Mouse (Mus musculus) layer of hippocampus, postnatal 25 days (tissue): ENCODE data around the gene Ppp1r27. TPM values are rescaled to one million over a fixed set of nuclear protein-coding genes. Genes with fewer than 3 reads are reported as not detected.
"Not testable (repeated sequence)": the region's sequence is repeated elsewhere in the genome, so short reads cannot be mapped to it uniquely, and the experiment has no call there.

Experiments
- DNase-seq, 2 experiments: peaks; one replicate each; pipeline ENCODE4 v3.0.0; 2022; ENCODE audit warnings: mixed read lengths in 2 of 2, low spot score in 1 of 2; ENCODE audit errors: extremely low spot score in 1 of 2
- total RNA-seq, 2 experiments: library from RNA; stranded (reverse); gene quantifications; 2 replicates each; pipeline ENCODE4 v1.2.3; 2021

Ppp1r27 gene
- total RNA-seq, 2 experiments from 2014 or later, result not detected

- DNase-seq, result no peak
Measured at GRCm38 (mm10) chr11:120518558-120518957, 32.4 kb downstream of the Ppp1r27 start.

- DNase-seq, result peak; percentile 23 to 29
Measured at GRCm38 (mm10) chr11:120518027-120518426, 32.9 kb downstream of the Ppp1r27 start.

DNA sequence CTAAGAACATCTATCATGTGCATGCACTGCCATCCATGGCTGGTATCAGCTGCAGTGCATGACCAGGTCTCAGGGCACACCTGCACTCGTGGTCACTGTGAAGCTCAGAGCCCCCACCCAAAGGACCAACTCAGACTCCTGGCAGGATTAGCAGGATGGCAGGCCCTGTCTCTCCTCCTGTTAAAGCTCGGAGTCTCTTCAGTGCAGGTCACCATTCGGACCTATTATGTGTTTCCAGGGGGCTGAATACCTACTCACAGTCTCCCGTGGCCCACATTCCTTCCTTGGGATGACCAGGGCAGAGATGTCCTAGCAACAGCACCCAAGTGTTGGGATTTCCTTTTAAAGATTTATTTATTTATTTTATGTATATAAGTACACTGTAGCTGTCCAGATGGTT is 33.8 kb downstream of the Ppp1r27 start:
- DNase-seq, result no peak

GRCm38 (mm10) chr11:120515611-120516010 is 35.3 kb downstream of the Ppp1r27 start:
- peak; percentile 90 to 97 for DNase-seq

DNA sequence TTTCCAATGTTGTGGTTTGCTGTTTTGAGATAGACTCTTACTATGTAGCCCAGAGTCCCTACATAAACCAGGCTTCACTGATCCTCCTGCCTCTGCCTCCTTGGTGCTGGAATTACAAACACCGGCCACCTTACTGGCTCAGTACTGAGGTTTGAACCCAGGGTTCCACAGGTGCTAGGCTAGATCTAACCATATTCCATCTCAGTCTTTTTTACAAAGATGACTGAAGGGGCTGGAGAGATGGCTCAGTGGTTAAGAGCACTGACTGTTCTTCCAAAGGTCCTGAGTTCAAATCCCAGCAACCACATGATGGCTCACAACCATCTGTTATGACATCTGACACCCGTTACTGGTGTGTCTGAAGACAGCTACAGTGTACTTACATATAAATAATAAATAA is 36.7 kb downstream of the Ppp1r27 start:
- not testable (repeated sequence) for DNase-seq

DNA sequence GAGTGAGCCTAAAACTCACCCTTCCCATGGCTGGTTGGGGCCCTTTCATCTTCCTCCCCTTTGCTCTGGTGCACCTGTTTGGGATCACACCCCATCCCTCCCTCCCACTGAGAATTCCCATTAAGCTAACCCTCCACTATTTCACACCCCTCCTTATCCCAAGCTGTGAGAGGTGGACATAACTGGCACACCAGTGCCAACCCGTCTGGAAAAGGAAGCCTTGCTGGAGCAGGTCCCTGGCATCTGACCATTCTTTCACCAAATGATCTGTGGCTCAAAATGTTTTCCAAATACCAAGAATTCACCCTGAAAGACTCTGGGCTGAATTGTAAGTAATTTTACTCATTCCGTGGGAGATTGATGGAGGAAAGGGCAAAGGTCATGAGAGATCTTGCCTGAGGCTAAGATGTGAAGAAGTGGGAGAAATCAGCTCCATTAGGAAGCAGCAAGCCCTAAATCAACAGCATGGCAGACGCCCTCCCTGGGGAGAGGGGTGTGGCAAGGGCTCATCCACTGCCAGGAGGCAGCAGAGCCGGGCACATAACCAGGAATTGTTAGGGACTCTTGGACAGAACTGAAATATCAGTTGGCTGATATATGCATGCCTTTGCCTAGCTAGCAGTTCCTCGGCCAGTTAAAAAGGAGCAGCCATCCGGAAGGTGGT is 38.0 kb downstream of the Ppp1r27 start:
- DNase-seq, result no peak

DNA sequence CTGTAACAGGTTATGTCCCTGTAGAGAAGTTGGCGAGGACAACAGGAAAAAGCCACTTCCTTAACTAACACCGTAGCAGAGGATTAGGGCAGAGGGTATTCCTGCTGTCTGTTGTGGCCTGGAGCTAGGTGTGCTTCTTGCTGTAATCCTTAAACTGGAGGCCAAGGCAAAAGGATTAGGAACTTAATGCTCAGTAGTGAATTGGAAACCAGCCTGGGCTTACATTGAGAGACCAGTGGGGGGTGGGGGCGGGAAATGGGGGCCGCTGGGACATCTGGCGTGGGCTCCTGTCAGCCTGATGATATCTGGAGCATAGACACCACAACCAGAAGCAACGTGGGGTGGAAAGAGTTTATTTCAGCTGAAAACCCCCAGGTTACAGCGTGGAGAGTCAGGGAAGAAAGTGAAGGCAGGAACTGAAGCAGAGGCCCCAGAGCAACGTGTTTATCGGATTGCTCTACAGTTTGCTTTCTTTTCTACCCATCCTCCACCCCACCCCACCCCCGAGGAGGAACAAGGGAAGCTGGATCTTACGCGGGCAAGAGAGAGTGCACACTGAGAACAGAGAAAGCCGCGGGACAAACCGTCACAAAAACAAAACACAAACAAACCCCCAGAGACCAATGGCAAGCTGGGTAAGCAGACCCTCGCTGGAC is 40.4 kb downstream of the Ppp1r27 start:
- DNase-seq, result no peak

- no peak for DNase-seq
Measured at GRCm38 (mm10) chr11:120509940-120510339, 41.0 kb downstream of the Ppp1r27 start.

- DNase-seq, result no peak
Measured at GRCm38 (mm10) chr11:120508290-120508870, 42.6 kb downstream of the Ppp1r27 start.

GRCm38 (mm10) chr11:120507611-120508289 is 43.2 kb downstream of the Ppp1r27 start:
- no peak for DNase-seq

GRCm38 (mm10) chr11:120506899-120507298 is 44.0 kb downstream of the Ppp1r27 start:
- no peak for DNase-seq

DNA sequence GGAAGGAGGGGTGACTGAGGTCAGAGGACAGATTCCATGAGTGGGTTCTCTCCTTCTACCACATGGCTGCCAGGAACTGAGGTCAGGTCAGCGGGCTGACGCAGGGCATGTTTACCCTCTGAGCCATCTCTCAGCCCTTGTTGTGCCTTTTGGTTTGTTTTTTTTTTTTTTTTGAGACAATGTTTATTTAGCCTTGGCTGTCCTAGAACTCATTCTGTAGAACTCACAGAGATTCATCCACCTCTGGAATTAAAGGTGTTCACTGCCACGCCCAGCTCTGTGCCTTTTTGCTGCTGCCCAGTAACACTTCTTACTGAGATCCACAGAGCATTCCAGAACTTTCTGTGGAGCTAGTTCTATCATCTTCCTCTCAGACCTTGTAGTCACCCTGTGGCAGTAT is 45.3 kb downstream of the Ppp1r27 start:
- DNase-seq, result no peak

DNA sequence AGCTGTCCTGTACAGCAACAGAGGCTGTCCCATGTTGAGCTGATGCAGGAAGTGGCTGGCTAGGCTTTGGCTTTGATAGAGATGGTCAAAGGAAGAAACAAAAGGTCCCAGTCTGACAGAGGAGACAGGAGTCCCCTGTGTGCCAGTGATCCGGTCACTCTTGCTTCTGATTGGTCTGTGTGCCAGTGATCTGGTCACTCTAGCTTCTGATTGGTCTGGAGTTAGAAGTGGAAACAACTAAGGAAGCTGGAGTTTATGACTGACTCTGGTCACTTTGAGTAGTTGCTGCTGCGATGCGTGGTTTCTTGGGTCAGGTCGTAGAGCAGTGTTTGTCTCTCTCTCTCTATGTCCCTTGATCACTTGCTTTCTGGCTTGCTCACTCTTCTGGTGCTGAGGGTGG is 49.2 kb downstream of the Ppp1r27 start:
- DNase-seq, result no peak

DNA sequence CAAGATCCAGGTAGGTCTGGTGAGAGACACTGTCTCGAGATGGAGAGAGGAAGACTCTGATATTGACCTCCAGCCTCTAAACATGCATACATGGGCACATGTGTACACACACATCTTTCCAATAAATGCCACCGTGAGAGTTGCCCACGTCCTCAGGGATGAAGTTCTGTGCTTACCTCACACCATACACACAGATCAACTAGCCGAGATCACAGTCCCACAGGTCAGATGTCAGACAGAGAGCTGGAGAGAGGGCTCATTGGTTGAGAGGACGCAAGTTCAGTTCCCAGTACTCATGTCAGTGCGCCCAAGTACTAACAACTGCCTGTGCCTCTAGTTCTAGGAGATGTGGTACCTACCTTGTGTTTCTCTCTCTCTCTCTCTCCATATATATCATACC is 49.9 kb downstream of the Ppp1r27 start:
- no peak for DNase-seq

GRCm38 (mm10) chr11:120500357-120500756 is 50.6 kb downstream of the Ppp1r27 start:
- no peak for DNase-seq

Other genes with a start within 250 kb of the Ppp1r27 start
- 1,000 to 10,000 TPM; 1,451 to 1,562 TPM for gene Actg1, start 202.6 kb downstream of the Ppp1r27 start, total RNA-seq
- gene Fscn2, start 189.6 kb downstream of the Ppp1r27 start, total RNA-seq, result under 1 TPM in 1 of 2 experiments, not detected in 1; 0.89 TPM
- 10 to 100 TPM; 16.2 to 17.1 TPM for gene Faap100, start 172.4 kb downstream of the Ppp1r27 start, total RNA-seq
- 10 to 100 TPM; 62.4 to 63.0 TPM for gene Nploc4, start 113.4 kb downstream of the Ppp1r27 start, total RNA-seq
- gene Tspan10, start 108.5 kb downstream of the Ppp1r27 start, total RNA-seq, result 1 to 10 TPM in 1 of 2 experiments, under 1 TPM in 1; 0.32 to 6.8 TPM
- under 1 TPM; 0.56 to 0.59 TPM for gene Pde6g, start 97.6 kb downstream of the Ppp1r27 start, total RNA-seq
- 10 to 100 TPM; 15.5 to 16.2 TPM for gene Oxld1, start 93.1 kb downstream of the Ppp1r27 start, total RNA-seq
- 10 to 100 TPM; 23.6 to 26.8 TPM for gene Ccdc137, start 93.0 kb downstream of the Ppp1r27 start, total RNA-seq
- 10 to 100 TPM; 50.8 to 53.8 TPM for gene Arl16, start 83.5 kb downstream of the Ppp1r27 start, total RNA-seq
- 10 to 100 TPM; 60.9 to 72.0 TPM for gene Mrpl12, start 66.5 kb downstream of the Ppp1r27 start, total RNA-seq
- 10 to 100 TPM; 18.1 to 22.4 TPM for gene Slc25a10, start 59.3 kb downstream of the Ppp1r27 start, total RNA-seq
- under 1 TPM; 0.15 to 0.19 TPM for gene Gcgr, start 20.4 kb downstream of the Ppp1r27 start, total RNA-seq
- gene Mcrip1, start 1.4 kb downstream of the Ppp1r27 start, total RNA-seq, result 10 to 100 TPM; 86.1 to 86.5 TPM
- gene P4hb, start 22.1 kb upstream of the Ppp1r27 start, total RNA-seq, result 100 to 1,000 TPM; 127 to 136 TPM
- 100 to 1,000 TPM; 306 to 324 TPM for gene Arhgdia, start 30.5 kb upstream of the Ppp1r27 start, total RNA-seq
- gene Alyref, start 47.2 kb upstream of the Ppp1r27 start, total RNA-seq, result 10 to 100 TPM; 61.7 to 67.4 TPM
- gene Anapc11, start 47.3 kb upstream of the Ppp1r27 start, total RNA-seq, result 100 to 1,000 TPM in 1 of 2 experiments, 10 to 100 TPM in 1; 87.2 to 109 TPM
- 1 to 10 TPM; 2.1 to 2.9 TPM for gene Npb, start 57.3 kb upstream of the Ppp1r27 start, total RNA-seq
- gene Pcyt2, start 66.8 kb upstream of the Ppp1r27 start, total RNA-seq, result 100 to 1,000 TPM; 133 to 162 TPM
- 10 to 100 TPM; 36.1 to 42.4 TPM for gene Sirt7, start 74.1 kb upstream of the Ppp1r27 start, total RNA-seq
- gene Mafg, start 82.5 kb upstream of the Ppp1r27 start, total RNA-seq, result 10 to 100 TPM; 68.9 to 83.2 TPM
- gene Pycr1, start 92.6 kb upstream of the Ppp1r27 start, total RNA-seq, result 1 to 10 TPM; 4.3 to 4.9 TPM
- 1 to 10 TPM; 2.5 to 3.5 TPM for gene Myadml2, start 97.0 kb upstream of the Ppp1r27 start, total RNA-seq
- 1 to 10 TPM; 4.5 to 8.2 TPM for gene Notum, start 110.0 kb upstream of the Ppp1r27 start, total RNA-seq
- gene Aspscr1, start 121.8 kb upstream of the Ppp1r27 start, total RNA-seq, result 10 to 100 TPM; 50.0 to 55.7 TPM
- gene Cenpx, start 162.6 kb upstream of the Ppp1r27 start, total RNA-seq, result 10 to 100 TPM; 20.1 to 21.9 TPM
- 10 to 100 TPM; 47.0 to 65.2 TPM for gene Lrrc45, start 162.8 kb upstream of the Ppp1r27 start, total RNA-seq
- 10 to 100 TPM; 33.7 to 46.8 TPM for gene Rac3, start 170.3 kb upstream of the Ppp1r27 start, total RNA-seq
- gene Dcxr, start 176.1 kb upstream of the Ppp1r27 start, total RNA-seq, result 10 to 100 TPM; 12.4 to 12.9 TPM
- gene Cbr2, start 181.0 kb upstream of the Ppp1r27 start, total RNA-seq, result 1 to 10 TPM; 1.5 to 1.6 TPM
- gene Hmga1b, start 211.7 kb upstream of the Ppp1r27 start, total RNA-seq, result 10 to 100 TPM; 19.9 to 22.8 TPM
- 10 to 100 TPM; 68.8 to 74.1 TPM for gene Rfng, start 233.1 kb upstream of the Ppp1r27 start, total RNA-seq
- 100 to 1,000 TPM; 147 to 153 TPM for gene Gps1, start 233.1 kb upstream of the Ppp1r27 start, total RNA-seq
- 10 to 100 TPM; 45.7 to 50.0 TPM for gene Dus1l, start 245.3 kb upstream of the Ppp1r27 start, total RNA-seq